Mouse (Mus musculus) frontal cortex, adult (tissue): ENCODE results near the gene Mgat5.

Experiments
- ATAC-seq: cut with Nextera tagmentation; 2 replicates; pipeline ENCODE4 v1.9.2; 2017; ENCODE audit warnings: mild to moderate bottlenecking, moderate library complexity, mixed read lengths; ENCODE audit not compliant: low TSS enrichment

Mgat5 gene

DNA sequence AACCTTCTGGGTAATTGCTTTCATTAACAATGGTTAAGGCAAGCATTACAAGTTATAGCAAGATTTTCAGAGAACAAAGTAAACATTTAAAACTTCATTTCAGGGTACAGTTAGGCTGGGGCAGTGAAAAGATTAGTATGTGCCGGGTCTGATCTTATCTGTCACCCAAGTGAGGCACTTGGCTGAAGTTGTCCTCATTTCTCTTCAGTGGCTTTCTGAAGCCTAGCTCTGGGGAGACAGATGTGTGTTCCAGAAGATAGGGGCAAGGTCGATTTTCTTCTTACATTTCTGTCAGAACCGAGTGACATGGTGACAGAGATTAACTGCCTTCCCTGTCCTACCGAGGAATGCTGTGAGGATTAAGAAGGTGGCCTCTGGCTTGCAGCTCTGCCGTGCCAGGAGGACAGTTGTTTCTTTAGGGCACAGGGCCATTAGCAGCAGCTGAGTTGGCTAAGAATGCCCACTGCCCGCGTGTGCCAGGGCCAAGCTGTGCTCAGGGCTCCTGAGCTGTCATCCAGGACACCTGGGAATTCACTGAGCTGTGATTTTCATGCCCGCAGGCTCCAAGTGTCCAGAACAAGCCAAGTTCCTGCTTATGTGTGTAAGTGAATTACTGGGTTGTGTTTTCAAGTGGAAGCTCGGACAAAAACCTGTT, 134.1 kb downstream of the Mgat5 start:
- ATAC-seq: 0 out of 2 replicates have a peak, but pooled peaks have one; percentile 21

DNA sequence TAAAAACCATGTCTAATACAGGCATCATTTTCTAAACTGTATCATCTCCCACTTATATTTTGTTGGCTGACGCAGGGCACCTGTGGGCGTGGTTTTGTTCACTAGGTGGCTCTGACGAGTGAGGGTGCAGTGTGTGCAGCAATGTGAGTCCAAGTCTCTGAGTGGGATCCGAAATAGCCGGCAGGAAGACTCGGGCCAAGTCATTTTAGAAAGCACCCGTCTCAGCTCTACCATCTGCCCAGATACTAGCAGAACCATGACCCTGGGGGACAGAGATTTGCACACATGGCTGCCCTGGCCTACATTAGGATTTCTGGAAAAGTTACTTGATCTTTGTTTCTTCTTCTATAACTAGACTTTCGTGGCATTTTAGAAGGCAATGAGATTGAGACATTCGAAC, 135.5 kb downstream of the Mgat5 start:
- no peak for ATAC-seq

DNA sequence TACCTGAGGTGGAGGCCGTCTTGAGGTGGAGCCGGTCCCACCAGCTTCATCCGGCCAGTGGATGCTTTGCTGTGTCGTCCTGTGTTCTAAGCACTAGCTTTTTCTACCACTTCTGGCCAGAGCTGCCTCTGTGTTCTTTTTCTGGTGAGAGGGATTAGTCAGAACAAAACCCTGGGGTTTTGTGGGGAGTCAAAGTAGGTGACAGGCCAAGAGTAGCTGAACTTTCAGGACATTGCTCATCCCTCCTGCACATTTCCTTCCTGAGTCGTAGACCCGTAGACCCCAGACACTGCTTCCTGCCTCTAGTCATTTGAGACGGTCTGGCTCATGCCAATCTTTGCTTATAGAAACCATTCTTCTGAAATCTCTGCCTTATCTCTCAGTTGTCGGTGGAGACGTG, 140.1 kb downstream of the Mgat5 start:
- ATAC-seq: no peak

DNA sequence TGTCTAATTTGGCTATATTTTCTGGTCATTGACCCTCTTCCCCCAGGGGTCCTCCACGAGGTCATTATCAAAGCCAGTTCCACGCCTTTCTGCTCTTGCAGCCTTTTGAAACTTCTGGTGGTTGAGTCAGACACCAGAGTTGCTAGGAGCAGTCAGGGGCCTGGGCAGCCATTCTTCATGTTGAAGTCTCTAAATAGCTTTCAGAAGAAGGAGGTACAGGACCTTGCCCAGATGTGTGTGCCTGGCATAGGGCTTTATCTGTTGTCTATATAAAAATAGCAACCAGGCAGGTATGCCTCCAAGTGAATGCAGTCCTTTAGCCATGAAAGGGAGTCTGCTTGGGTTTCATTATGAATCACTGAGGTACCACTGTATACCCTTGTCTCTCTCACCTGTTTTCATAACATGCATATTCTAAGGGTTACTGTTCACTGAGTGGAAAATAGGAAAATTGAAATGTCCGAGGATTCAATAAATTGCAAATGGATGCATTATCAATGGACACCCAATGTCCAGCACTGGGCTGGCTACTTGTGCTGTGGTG, 141.9 kb downstream of the Mgat5 start:
- ATAC-seq: no peak

DNA sequence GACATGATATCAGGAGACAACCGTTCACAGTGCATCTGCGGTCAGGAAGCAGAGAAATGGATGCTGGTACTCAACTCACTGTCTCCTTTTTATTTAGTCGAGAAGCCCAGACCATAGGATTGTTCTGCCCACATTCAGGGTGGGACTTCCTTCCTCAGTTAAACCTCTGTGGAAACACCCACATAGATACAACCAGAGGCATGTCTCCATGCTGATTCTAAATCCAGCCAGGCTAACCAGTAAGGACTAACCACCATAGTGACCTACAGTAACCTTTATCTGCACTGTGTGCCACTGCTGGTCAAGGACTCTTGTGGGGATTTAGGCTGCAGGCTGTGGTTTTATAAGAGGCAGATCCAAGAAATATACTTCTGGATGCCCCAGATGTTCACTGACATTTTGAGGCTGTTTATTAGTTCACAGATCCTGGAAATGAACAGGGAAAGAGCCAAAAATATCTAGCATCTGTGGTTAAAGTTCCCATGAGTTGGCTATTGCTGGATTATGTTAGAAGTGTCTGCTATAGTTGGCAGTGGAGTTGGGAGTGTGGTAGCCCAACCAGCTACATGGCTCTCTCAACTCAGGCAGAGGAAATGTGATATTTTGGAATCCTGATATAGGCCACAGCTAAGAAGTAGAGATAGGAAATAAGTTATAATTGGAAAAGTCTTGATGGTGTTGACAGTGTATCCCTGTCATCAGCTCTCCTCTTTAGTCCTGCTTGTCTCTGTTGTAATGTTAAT, 143.2 kb downstream of the Mgat5 start:
- no peak for ATAC-seq

DNA sequence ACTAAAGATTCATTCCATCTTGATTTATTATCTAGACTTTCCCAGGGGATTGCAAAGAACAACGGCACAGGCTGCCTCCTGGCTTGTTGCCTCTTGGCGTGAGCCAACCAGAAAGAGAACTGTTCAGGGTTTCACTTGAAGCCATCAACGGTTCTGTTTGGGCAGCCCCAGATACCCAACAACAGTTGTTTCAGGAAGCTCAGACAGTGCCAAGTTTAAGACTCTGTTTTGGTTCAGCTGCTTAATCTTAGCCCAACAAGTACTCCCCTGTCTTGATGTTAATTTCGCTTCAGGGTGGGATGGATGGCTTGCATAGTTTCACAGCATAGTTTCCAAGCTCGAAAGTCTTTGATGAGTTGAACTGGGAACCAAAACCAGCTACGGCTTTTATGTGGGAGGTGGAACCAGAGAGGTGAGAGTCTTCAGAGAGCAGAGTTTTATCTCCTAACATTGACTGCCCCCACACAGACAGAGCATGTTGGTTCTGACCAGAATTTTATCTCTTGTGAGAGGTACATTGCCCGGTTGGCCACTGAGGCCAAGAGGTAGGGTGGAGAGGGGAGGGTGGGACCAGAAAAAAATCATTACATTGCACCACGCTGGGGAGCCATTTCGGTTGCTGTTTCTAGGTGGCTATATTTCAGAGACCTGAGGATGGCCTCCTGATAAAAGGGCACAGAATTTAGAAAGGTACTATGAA, 144.0 kb downstream of the Mgat5 start:
- peak; percentile 13; the same call in 1 of the 2 replicates for ATAC-seq

DNA sequence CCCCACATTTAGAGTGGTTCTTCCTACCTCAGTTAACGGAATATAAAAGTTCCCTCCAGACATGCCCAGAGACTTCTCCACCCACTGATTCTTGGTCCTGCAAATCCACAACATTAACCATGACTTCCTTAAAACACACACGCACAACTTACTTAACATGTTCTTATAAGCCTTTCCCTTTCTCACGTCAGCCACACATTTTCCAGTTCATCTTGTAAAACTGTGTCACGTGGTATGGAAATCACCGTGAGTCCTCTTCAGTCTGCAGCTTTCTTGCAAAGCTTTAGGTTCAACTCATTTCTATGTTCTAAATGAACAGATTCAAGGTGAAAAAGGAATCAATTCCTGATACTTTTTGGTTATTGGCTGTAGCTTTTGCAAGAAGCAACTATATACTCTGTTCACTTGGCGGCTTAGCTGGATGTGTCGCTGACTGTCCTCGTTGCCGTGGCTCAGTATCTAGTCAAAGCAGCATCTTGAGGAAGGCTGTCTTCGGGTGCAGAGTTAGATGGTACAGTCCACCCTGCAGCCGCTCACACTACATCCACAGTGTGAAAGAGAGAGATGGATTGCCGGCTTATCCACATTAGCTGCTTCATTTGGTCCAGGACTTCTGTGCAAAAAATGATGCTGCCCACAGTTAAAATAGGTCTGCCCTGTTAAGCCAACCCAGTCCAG, 146.7 kb downstream of the Mgat5 start:
- peak; percentile 76 for ATAC-seq

DNA sequence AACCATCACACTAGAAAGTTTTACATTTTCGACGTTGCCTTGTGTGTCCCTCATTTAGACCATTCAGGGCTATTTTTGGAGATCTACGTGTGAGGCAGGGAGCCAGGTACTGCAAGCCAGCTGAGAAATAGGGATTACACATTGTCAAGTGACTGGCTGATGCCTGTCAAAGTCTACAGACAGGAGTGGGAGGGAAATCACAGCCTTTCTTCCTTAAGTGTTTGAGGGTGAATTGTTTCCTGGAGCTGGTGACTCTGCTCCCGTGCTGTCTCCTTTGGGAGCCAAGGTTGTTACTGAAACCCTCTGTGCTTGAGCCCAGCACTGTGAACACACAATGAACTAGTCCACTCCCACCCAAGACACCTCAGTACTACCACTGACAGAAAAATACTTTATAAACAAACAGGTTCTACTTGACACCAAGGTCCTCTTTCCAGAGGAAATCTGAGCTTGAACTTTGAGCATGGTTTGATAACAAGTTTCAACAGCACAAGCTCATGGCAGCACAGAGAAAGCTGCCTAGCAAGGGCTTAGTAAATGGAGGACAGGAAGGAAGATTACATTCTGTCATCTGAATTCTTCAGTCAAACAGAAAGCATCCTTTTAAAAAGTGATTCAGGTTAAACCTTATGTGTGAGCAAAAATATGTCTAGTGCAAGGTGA, 147.4 kb downstream of the Mgat5 start:
- ATAC-seq: peak; percentile 9; the same call in 1 of the 2 replicates

DNA sequence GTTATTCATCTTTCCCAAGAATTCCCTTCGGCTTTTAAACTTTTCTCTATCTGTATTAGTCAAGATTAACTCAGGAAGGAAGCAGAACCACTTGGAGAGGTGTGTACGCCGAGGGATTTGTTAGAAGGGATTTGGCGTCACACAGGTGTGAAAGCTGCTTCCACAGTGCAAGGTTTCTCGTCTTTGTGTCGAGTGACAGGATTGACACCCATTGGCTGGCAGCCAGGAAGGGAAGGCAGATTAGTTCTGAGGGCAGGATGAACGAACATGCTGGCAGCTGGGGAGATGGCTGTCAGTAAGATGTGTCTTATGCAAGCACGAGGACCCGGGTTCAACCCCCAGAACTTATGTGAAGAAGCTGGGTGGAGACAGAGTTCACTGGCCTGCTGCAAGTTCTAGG, 148.6 kb downstream of the Mgat5 start:
- ATAC-seq: no peak

DNA sequence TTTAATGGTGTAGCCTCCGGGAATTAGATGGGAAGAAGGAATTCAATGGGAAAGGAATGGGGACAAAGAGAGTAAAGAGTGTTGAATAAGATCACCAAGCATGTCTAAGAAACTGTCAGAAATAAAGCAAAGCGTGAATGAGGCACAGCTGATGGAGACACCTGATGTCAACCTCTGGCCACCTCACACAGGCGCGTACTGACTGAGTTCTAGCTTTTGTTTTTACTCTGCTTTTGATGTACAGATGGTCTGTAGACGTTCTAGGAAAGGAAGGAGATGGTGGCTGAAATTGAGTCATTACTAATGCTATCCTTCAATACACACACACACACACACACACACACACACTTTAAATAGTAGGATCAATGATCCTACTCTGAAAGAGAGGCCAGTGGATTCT, 149.3 kb downstream of the Mgat5 start:
- no peak for ATAC-seq

DNA sequence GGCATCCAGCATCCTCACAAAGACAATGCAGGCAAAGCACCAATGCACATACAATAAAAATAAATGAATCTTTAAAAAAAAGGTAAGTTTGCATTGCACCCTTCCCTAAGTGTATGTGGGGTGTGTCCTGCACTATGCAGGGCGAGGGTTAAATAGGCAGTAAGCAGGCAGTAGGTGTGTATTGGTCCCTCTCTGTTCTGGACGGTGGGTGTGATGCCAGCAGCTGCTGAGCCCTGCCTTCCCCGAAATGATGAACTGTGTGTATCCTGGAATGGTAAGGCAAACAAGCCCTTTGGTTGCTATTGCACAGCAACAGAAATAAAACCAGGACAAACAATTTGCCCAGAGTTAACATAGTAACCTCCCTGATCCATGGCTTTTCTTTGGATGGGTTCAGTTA, 150.2 kb downstream of the Mgat5 start:
- ATAC-seq: no peak

DNA sequence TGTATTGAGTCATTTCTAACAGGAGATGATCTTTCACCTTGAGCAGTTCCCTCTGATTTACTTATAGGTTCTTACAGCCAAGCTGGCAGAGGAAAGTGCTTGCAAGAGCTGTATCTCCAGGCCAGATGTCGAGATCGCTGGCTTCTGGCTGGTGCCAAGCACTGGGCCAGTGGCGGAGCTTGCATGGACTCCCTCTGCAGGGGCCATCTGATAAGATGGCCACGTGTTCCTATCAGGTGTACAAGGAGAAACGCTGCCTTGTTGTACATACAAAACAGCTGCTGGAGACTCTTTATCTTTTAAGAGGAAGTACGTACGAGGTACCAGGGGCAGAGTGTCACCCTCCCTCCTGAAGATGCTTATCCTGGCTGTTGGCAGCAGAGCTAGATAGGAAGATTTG, 158.8 kb downstream of the Mgat5 start:
- ATAC-seq: no peak

DNA sequence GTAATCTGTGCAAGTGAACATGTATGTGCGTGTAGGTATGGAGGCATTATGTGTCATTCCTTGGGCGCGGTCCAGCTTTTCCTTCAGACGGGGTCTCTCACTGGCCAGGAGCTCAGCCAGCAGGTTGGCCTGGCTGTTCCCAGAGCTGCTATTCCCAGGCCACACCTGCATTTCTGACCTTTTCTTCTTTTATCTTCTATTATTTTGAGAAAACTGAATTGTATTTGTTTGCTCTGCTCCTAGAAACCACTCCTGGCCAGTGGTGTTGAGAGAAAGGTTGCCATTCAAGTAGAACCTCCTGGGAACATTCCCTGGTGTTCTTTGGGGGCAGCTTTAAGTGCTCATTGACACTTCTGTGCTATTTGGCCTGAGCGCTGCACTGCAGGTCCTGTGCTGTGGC, 160.9 kb downstream of the Mgat5 start:
- ATAC-seq: no peak

DNA sequence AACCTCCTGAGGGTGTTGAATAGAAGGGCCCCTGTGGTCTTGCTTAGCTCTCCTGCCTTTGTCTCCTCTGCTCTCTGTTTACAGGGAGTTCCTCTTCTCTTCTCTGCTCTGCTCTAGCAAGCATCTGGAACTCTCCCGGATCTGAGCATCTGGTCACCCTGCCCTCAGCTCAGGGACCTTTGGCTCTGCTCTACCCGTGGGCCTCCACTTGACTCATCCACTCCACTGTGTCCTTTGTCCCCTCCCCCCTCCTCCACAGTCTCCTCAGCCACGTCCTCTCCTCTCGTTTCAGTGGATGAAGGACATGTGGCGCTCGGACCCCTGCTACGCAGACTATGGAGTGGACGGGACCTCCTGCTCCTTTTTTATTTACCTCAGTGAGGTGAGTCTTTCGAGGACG, 161.3 kb downstream of the Mgat5 start:
- ATAC-seq: no peak

DNA sequence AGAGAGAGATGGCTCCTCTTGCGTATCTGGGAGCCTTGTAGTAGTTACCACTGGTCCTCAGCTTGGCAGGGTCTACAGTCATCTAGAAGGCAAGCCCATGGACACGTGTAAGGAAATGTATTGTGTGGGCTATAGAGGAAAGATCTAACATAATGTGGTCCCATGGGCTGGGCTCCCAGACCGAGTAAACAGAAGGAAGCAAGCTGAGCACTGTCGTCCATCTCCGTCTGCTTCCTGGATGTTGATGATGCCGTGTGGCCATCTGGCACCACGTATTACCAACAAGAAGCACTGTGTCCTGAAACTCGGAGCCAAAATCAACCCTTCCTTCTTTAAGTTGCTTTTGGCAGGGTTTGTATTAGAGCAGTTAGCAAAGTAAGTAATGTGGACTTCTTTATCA, 163.7 kb downstream of the Mgat5 start:
- ATAC-seq: no peak

DNA sequence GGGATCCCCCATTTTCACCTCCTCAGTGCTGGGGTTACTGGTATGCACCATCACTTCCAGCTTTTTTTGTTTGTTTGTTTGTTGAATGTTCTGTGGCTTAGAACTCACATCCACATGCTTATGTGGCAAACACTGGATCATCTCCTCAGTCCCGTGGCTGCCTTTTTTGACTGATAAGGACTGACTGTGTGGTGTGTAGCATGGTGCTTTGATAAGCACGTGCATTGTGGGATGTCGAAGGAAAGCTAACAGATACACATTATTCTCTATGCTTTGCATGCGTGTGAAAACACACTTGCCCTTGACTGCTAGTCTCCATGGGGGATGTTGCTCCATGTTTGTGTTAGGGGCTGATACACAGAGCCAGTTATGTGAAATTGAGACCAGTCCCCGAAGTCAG, 164.7 kb downstream of the Mgat5 start:
- ATAC-seq: no peak

DNA sequence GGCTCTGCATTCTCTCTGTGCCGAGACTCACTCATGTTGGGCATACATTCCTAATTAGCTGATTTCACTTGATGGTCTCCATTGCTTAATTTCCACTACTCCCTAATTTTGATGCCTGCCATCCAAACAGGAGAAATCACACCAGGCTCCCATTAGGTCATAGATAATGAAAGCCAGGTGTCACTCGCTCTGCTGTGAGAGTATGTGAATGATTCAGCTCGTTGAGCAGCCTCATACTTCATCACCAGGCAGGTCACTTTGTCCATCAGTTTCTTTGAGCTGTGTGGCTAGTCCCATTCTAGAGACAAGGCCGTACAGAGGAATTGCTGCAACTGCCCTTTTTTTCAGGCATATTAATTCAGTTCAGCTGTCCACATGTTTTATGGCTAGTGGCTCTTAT, 167.3 kb downstream of the Mgat5 start:
- no peak for ATAC-seq

DNA sequence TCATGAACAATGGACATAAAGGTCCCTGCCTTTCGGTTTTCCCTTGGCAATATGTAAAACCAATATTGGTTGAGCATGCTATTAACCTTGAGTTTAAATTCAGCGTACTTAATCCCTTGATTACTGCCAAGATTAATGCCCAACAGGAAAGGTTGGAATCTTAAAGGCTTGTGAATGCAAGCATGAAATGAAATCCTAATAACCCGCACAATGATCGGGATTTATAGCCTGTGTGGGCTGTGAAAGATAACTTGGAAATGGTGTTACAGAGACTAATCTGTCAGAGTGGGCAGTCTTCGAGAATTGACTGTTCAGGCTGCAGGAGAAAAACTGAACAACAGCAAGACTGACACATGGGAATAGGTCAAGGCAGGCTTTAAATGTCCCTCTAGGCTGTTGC, 168.7 kb downstream of the Mgat5 start:
- ATAC-seq: peak; percentile 4; the same call in 1 of the 2 replicates

DNA sequence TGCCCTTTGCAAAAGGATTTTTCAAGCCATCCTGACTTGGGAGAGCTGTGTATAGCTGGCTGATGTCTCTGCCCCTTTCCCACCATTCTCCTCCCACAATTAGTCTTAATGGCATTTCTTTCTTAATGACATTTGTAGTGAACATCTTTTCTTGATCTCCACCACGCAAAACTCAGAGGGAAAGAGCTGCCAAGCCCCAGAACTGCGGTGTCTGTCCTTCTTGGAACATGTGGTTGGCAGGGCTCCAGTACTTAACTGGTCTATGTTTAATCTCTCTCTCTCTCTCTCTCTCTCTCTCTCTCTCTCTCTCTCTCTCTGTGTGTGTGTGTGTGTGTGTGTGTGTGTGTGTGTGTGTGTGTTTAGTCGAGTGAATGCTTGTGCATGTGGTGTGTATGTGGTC, 169.3 kb downstream of the Mgat5 start:
- ATAC-seq: peak; percentile 14; the same call in 1 of the 2 replicates

DNA sequence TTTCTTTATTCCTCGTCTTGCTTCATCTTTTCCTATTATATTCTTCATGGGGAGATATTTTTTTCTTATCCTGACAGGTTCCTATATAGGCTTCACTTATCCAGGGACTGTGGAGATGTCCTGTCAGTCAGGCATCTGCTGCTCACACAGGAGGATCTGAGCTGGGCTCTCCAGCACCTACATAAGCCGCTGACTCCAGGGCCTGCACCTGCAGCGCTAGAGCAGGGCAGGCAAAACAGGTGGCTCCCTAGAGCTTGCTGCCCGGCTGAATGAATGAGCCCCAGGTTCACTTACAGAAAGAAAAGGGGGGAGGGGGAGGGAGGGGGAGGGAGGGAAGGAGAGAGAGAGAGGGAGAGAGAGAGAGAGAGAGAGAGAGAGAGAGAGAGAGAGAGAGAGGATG, 175.3 kb downstream of the Mgat5 start:
- no peak for ATAC-seq

DNA sequence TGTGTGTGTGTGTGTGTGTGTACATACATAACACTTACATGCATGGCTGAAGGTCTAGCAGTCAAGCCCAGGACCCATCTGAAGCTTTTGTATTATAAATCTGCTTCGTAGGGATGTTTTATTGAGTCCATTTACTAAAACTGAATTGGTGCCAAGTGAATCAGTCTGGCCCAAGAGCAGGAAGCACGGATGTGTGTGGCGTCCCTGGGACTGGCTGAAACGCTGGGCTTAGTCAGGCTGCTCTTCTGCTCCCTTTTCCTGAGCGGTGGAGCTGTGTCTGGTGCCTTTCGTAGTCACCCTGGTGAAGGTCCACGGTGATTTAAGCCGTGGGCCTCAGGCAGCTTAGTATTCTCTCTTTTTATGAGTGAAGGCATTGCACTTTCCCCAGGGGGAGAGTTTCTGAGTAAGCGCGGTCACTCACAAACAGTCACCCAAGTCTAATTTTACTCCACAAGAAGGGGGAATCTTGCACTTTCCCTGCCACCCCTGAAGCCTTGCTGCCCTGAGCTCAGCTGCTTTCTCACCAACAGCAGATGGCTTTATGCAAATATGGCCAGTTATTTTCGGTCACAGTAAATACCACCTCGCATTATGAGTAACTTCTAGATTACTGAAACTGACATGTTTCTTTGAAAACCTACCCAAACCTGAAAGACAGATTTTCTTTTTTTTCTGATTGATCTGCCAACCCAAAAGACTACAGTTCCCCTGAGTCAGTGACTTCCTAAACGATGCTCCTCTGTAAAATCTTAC, 176.1 kb downstream of the Mgat5 start:
- ATAC-seq: peak; percentile 78
